In genomic region chr14:121451424-121452029, GRCm38 (mm10) we compare ENCODE assay signal across 14 mouse cellular contexts. TPM values are rescaled to one million over a fixed set of nuclear protein-coding genes. Genes with fewer than 3 reads are reported as not detected.
"Had no signal": no experiment of that assay in that cellular context is flagged by ENCODE, and none has a peak within 500 bp of the region (broad histone marks: within the 10 kb centered on the region; RNA-seq: fewer than 3 reads in every experiment).

No protein-coding gene starts in this region.

- H3K27me3 ChIP-seq: limb, embryonic 12.5 days; limb, embryonic 15.5 days; lung, embryonic 15.5 days; neural tube, embryonic 12.5 days; neural tube, embryonic 15.5 days had no signal

- H3K36me3 ChIP-seq: kidney, embryonic 15.5 days; limb, embryonic 12.5 days; limb, embryonic 15.5 days; liver, embryonic 13.5 days; lung, embryonic 15.5 days; neural tube, embryonic 12.5 days; neural tube, embryonic 15.5 days had no signal

- H3K9me3 ChIP-seq: limb, embryonic 15.5 days; liver, embryonic 13.5 days; lung, embryonic 15.5 days; megakaryocyte, embryonic 14.5 days; neural tube, embryonic 15.5 days had no signal

- H3K27ac ChIP-seq: kidney, embryonic 15.5 days; limb, embryonic 12.5 days; limb, embryonic 15.5 days; liver, embryonic 13.5 days; lung, embryonic 15.5 days; neural tube, embryonic 12.5 days; neural tube, embryonic 15.5 days; stomach, postnatal 0 days had no signal

- H3K9ac ChIP-seq: limb, embryonic 12.5 days; limb, embryonic 15.5 days; liver, embryonic 13.5 days; lung, embryonic 15.5 days; neural tube, embryonic 12.5 days; neural tube, embryonic 15.5 days had no signal

- H3K4me1 ChIP-seq: lung, embryonic 15.5 days; neural tube, embryonic 12.5 days had no signal

RNA-seq across cellular contexts. Expression of gene Slc15a1, which starts 53.5 kb away (rescaled TPM):
- total RNA-seq: layer of hippocampus, adult 18-20 months; left cerebral cortex, adult 8-10 months had no signal
- polyA plus RNA-seq: limb, embryonic 12.5 days; liver, embryonic 13.5 days; midbrain, embryonic 11.5 days; midbrain, embryonic 14.5 days; neural tube, embryonic 12.5 days; neural tube, embryonic 15.5 days; stomach, embryonic 14.5 days had no signal
